Mouse (Mus musculus): ENCODE measurements around the gene Ncor2. TPM values are rescaled to one million over a fixed set of nuclear protein-coding genes. Genes with fewer than 3 reads are reported as not detected.
A peak's percentile ranks its signal among the peaks of the same experiment; 100 is the strongest.

The Ncor2 gene
- total and polyA plus RNA-seq, 3 experiments = 5.0 to 46.8 TPM; not detected in 1

DNA sequence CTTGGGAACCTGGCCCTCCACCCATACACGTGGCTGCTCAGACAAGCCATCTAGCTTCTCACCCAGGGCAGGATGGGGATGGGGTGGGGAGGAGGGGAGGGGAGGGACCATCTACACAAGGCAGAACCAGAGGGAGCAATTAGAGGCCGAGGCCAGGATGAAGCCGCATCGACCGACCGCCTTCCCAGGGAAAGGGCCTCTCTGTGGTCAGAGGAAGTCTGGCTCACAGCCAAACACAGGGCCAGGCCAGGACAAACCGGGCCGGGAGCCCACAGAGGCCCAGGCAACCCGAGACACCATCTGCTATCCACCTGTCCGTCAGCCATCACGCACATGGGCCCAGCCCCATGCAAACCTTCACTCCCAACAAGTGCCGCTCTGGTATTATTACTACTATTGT is 19.7 kb downstream of the Ncor2 start:
- peak overlapping the region; percentile 72 for H3K9ac ChIP-seq (ENCODE audit: control insufficient read depth, low read depth, low read length, poor library complexity, severe bottlenecking)

DNA sequence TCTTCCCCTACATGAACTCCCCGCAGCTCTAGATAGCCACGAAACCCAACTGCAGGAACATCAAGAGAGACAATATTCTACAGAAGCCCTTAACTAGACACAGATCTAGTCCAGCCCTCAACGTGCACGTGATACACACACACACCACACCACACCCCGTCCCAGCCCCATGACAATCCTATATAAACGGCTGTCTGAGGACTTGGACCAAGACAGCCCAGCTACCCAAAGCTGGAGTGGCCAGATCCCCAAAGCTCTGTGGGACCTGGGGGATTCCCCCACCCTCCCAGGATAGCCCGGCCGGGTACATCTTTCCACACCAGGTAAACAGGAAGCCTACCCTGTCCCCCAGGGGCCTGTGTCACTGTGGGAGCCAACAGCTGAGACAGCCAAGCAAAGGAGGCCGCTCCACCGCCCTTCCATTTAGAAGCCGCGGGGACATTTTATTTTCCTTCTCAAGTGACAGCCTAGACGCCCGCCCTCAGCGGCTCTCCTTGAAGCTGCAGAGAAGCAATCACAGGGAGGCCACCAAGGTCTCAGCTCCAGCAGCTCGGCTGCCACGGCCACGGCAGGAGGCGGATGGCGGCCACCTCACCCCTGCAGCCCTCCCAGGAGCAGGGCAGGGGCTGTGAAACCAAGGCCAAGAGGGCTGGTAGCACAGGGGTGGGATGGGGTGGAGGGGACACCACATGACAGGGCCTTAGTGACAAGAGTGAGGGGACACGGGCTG is 20.6 kb downstream of the Ncor2 start:
- peak; percentile 84 for DNase-seq (ENCODE audit: low read depth, low spot score)
- H3K4me1 ChIP-seq (ENCODE audit: control insufficient read depth in 1 of 2, insufficient read depth in 2 of 2, low read length in 2 of 2) = peaks cover 20 to 28% of the 10 kb centered on the region in 2 experiments
- peaks cover 0 to 27% of the 10 kb centered on the region in 2 experiments; a peak in 2 of 4 replicates for H3K36me3 ChIP-seq (ENCODE audit: control insufficient read depth in 1 of 2, insufficient read depth in 2 of 2, low read length in 2 of 2)
- peaks cover 34% of the 10 kb centered on the region for H3K79me2 ChIP-seq (ENCODE audit: control insufficient read depth, insufficient read depth, low read length, poor library complexity)
- peak overlapping the region; percentile 72 for H3K9ac ChIP-seq (ENCODE audit: control insufficient read depth, low read depth, low read length, poor library complexity, severe bottlenecking)
- H3K27ac ChIP-seq (ENCODE audit: control insufficient read depth, low read depth, low read length) = peak overlapping the region; percentile 84
- H3K9me3 ChIP-seq (replicated peaks; ENCODE audit: insufficient read depth, low read length) = no peaks in the 10 kb centered on the region
- H3K4me3 ChIP-seq (ENCODE audit: control insufficient read depth in 1 of 2, insufficient read depth in 1 of 2, low read depth in 2 of 2, low read length in 2 of 2) = peak overlapping the region; percentile 46 to 78
- H3K27me3 ChIP-seq (ENCODE audit: control insufficient read depth in 1 of 2, insufficient read depth in 2 of 2, low read length in 2 of 2) = no peaks in the 10 kb centered on the region
- TF ChIP-seq POLR2AphosphoS5 (IDR thresholded peaks at IDR 0.05; ENCODE audit: borderline replicate concordance, low read depth, low read length) = no peak
- peak; percentile 94 for TF ChIP-seq USF1 (IDR thresholded peaks at IDR 0.05; ENCODE audit: low read depth, low read length)
- TF ChIP-seq GATA1 (IDR thresholded peaks at IDR 0.05; ENCODE audit: low read depth, low read length) = peak; percentile 69
- TF ChIP-seq USF2 (IDR thresholded peaks at IDR 0.05; ENCODE audit: borderline replicate concordance in 1 of 2, insufficient read depth in 1 of 2, low read depth in 1 of 2, low read length in 2 of 2) = peak in 1 of 2 experiments; percentile 74; a peak in 2 of 4 replicates
- TF ChIP-seq ZNF384 (IDR thresholded peaks at IDR 0.05; ENCODE audit: low read depth, low read length) = no peak
- TF ChIP-seq MAFK (IDR thresholded peaks at IDR 0.05; ENCODE audit: borderline replicate concordance, low read depth, low read length) = no peak
- peak; percentile 76; the same call in 1 of the 2 replicates for TF ChIP-seq POLR2AphosphoS2 (IDR thresholded peaks at IDR 0.05; ENCODE audit: low read length)
- TF ChIP-seq MAZ (IDR thresholded peaks at IDR 0.05; ENCODE audit: low read depth, low read length) = no peak
- TF ChIP-seq KAT2A (conservative IDR thresholded peaks at IDR 0.05; ENCODE audit: low read depth, low read length) = no peak; the same call in 1 of the 2 replicates
- 0 out of 2 replicates have a peak, but pooled peaks have one; percentile 13 for TF ChIP-seq TAL1 (IDR thresholded peaks at IDR 0.05; ENCODE audit: low read length)
- no peak for TF ChIP-seq E2F4 (IDR thresholded peaks at IDR 0.05; ENCODE audit: borderline replicate concordance, low read depth, low read length)
- no peak for TF ChIP-seq JUND (IDR thresholded peaks at IDR 0.05; ENCODE audit: low read depth, low read length)
- peak; percentile 32; the same call in 1 of the 2 replicates for TF ChIP-seq HCFC1 (IDR thresholded peaks at IDR 0.05; ENCODE audit: low read depth, low read length)
- peak; percentile 99 for TF ChIP-seq BHLHE40 (IDR thresholded peaks at IDR 0.05; ENCODE audit: borderline replicate concordance, low read depth, low read length)
- peak; percentile 82 for TF ChIP-seq MAX (IDR thresholded peaks at IDR 0.05; ENCODE audit: low read length)
- peak; percentile 86 for TF ChIP-seq TBP (IDR thresholded peaks at IDR 0.05; ENCODE audit: low read depth, low read length)
- no peak for TF ChIP-seq ELF1 (IDR thresholded peaks at IDR 0.05; ENCODE audit: low read depth, low read length)
- 0 out of 2 replicates have a peak, but pooled peaks have one; percentile 23 for TF ChIP-seq MYB (IDR thresholded peaks at IDR 0.05; ENCODE audit: low read depth, low read length)
- 0 out of 2 replicates have a peak, but pooled peaks have one; percentile 55 for TF ChIP-seq MYC (IDR thresholded peaks at IDR 0.05; ENCODE audit: low read depth, low read length)
- TF ChIP-seq NRF1 (IDR thresholded peaks at IDR 0.05; ENCODE audit: insufficient read depth, low read depth, low read length, poor library complexity, severe bottlenecking) = no peak
- TF ChIP-seq TCF12 (IDR thresholded peaks at IDR 0.05; ENCODE audit: low read depth, low read length) = peak; percentile 72
- TF ChIP-seq ZMIZ1 (IDR thresholded peaks at IDR 0.05; ENCODE audit: low read depth, low read length) = peak; percentile 93
- peak; percentile 52 for TF ChIP-seq NELFE (IDR thresholded peaks at IDR 0.05; ENCODE audit: low read depth, low read length)
- no peak for TF ChIP-seq CHD2 (IDR thresholded peaks at IDR 0.05; ENCODE audit: low read length)
- TF ChIP-seq ZC3H11A (IDR thresholded peaks at IDR 0.05; ENCODE audit: low read depth, low read length) = no peak
- no peak for TF ChIP-seq RAD21 (IDR thresholded peaks at IDR 0.05; ENCODE audit: low read depth, low read length)
- TF ChIP-seq EP300 (IDR thresholded peaks at IDR 0.05; ENCODE audit: low read depth in 1 of 2, low read length in 2 of 2) = peak; percentile 64 to 72; a peak in 3 of 4 replicates
- TF ChIP-seq MEF2A (IDR thresholded peaks at IDR 0.05; ENCODE audit: extremely low read depth, insufficient replicate concordance, low read depth, low read length, poor library complexity, severe bottlenecking) = no peak

More for the DNA sequence above, 19.7 kb downstream of the Ncor2 start:
- H3K4me3 ChIP-seq (ENCODE audit: control insufficient read depth in 1 of 2, insufficient read depth in 1 of 2, low read depth in 2 of 2, low read length in 2 of 2) = peak overlapping the region; percentile 46 to 78; a peak in 2 of 4 replicates
- peaks cover 27% of the 10 kb centered on the region for H3K79me2 ChIP-seq (ENCODE audit: control insufficient read depth, insufficient read depth, low read length, poor library complexity)
- peaks cover 0 to 31% of the 10 kb centered on the region in 2 experiments; a peak in 2 of 4 replicates for H3K36me3 ChIP-seq (ENCODE audit: control insufficient read depth in 1 of 2, insufficient read depth in 2 of 2, low read length in 2 of 2)
- no peak overlapping the region for H3K27ac ChIP-seq (ENCODE audit: control insufficient read depth, low read depth, low read length)
- peaks cover 20 to 29% of the 10 kb centered on the region in 2 experiments for H3K4me1 ChIP-seq (ENCODE audit: control insufficient read depth in 1 of 2, insufficient read depth in 2 of 2, low read length in 2 of 2)
- no peaks in the 10 kb centered on the region for H3K27me3 ChIP-seq (ENCODE audit: control insufficient read depth in 1 of 2, insufficient read depth in 2 of 2, low read length in 2 of 2)
- H3K9me3 ChIP-seq (replicated peaks; ENCODE audit: insufficient read depth, low read length) = no peaks in the 10 kb centered on the region
- DNase-seq (ENCODE audit: low read depth, low spot score) = no peak
- TF ChIP-seq GABPA (IDR thresholded peaks at IDR 0.05; ENCODE audit: low read depth, low read length) (no peak), MXI1 (IDR thresholded peaks at IDR 0.05; ENCODE audit: low read depth, low read length) (peak; percentile 38; the same call in 1 of the 2 replicates)
